Mouse (Mus musculus) heart, postnatal 0 days (tissue): Measurements from ENCODE around the gene Trim44.

Experiments
- CTCF ChIP-seq: IDR thresholded peaks from 2 replicates; pipeline ENCODE4 v1.5.1; 2016; ENCODE audit warnings: antibody characterized with exemption, control low read depth, low read depth
- EP300 ChIP-seq: IDR thresholded peaks from 2 replicates; pipeline ENCODE4 v1.6.1; 2016; ENCODE audit warnings: antibody characterized with exemption, low read depth

DNA sequence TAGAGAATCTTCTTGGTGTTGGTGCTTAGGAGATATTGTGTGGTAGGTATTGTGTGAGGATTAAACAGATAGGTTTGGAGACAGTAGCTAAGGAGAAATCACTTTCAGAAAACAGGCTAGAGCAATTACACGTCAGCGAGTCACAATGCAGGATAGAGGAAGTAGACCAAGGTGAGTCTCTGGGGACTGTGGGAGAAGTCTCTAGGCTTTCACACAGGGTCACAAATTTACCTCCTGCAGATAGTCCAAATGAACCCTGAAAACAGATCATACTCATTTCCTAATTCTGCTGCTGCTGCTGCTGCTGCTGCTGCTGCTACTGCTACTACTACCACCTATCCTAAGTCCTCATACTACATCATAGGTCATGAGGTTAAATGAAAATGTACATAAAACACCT is 66.2 kb downstream of the Trim44 start:
- no peak for TF ChIP-seq CTCF
- no peak for TF ChIP-seq EP300
